Mouse (Mus musculus) cerebellum, adult 18-20 months (tissue): ENCODE results near the gene Olfr1051.
"Not testable (repeated sequence)": the region's sequence is repeated elsewhere in the genome, so short reads cannot be mapped to it uniquely, and the experiment has no call there.

Experiments
- DNase-seq, 2 experiments: peaks; one replicate each; pipeline ENCODE4 v3.0.0; 2021

The Olfr1051 gene

DNA sequence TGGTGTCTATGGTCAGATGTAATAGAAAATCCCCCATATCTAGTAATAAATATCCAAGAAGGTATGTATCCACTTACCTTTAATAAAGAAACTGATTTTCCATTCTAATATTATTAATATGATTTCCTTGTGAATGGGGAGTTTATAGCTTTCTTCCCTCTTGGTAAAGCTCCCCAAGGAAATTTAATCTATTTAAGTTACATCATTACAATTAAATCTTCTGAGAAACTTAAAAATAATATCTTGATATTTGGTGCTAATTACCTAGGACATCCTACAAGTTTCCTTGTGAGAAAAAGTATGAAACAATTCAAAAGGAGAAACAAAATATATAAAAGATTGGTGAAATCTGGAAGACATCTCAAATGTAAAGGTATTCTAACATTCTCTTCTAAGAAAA, at the start of gene Olfr1051:
Gene Olfr1051 (minus strand): TSS at position 101 of the 400 bp plus-strand sequence.
- DNase-seq = not testable (repeated sequence)

GRCm38 (mm10) chr2:86315184-86315583, 36.3 kb upstream of the Olfr1051 start, which contains the start of gene Olfr1053:
Gene Olfr1053, minus strand, starts transcription at chr2:86315284.
- DNase-seq = no peak

DNA sequence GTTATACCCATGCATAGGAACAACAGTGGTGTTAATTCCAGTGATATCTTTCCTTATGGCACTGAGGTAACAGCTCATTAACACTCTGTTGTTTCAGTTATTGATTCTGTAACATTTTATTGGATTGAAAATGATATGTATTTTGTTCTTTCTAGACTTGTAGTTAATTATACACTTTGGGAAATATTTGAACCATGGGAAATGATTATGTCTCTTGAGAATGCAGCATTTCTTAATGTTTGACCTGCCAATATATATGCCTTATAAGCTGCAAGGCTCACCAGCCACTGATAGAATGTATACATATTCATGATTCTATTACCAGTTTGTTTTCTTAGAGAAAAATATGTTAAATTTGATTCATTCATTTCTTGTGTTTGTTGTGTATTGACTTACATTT, 13.3 kb upstream of the Olfr1051 start, which contains the start of gene Olfr1052:
Gene Olfr1052 (plus strand): TSS at position 301 of the 400 bp plus-strand sequence.
- no peak for DNase-seq

- DNase-seq = not testable (repeated sequence)
Measured at GRCm38 (mm10) chr2:86258228-86258627, 20.7 kb downstream of the Olfr1051 start, which contains the start of gene Olfr1049. Gene Olfr1049, minus strand, starts transcription at chr2:86258328.

DNA sequence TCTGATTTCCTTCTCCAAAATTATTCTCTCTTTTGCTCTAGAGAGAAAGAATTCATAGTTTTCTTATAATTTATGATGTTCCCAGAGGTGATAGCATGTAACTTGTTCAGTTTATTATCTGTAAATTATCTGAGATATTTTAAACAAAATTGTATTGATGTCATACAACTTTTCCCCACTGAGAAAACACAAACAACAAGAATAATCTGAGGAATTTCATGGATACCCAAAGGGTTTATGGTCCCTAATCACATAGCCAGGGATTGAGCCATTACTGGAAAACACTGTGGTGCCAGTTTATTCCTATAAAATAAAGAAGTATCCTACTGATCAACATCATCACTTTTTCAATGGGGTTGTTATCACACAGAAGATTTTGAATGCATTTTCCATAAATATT, 38.7 kb downstream of the Olfr1051 start, which contains the start of gene Olfr1048:
Gene Olfr1048 (minus strand): TSS at position 101 of the 400 bp plus-strand sequence.
- no peak for DNase-seq

DNA sequence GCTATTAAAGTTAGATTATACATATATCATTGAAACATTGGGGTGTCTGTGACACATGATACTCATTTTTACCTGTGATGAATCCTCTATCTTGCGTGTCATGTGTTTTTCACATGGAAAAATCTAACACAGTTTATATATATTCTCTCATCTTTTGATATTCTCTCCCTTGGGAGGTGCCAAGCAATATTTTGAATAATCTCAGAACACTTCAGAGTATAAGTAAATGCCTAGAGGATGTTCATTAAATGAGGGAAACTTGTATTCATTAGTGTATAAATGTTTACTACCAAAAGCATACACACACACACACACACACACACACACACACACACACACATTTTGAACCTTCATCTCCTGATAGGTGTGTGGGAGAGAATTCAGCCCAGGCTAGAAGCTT, 47.6 kb downstream of the Olfr1051 start, which contains the start of gene Olfr1047:
Gene Olfr1047 (minus strand): TSS at position 101 of the 400 bp plus-strand sequence.
- DNase-seq = no peak
